Mouse (Mus musculus) yolk sac, embryonic 10.5 days (tissue): ENCODE measurements around the gene Cacna2d2.

Experiments
- DNase-seq: peaks from one replicate; pipeline ENCODE4 v3.0.0-alpha.2; 2017; ENCODE audit warnings: low spot score

The Cacna2d2 gene

DNA sequence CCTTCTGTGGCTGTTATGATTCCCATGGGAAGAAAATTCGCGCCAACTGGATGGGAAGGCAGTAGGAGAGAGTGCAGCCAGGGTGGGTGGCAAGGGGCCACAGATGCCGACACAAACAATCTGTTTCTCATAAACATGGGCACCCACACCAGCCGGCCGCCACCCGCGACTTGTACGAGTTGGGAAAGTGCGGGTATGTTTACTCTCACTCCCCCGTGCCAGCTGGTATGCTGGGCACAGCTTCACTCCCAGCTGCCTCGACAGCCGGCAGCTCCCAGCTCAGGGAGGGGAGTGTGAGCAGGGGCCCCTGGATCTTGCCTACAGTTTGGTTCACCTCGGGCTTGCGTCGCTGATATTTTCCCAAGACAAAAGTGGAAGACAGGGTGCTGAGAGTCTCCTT lies 57.3 kb downstream of the Cacna2d2 start:
- no peak for DNase-seq

GRCm38 (mm10) chr9:107462907-107463306 lies 63.5 kb downstream of the Cacna2d2 start:
- DNase-seq, result no peak

- peak; percentile 58 for DNase-seq
Observed at GRCm38 (mm10) chr9:107463509-107463908, 64.1 kb downstream of the Cacna2d2 start.

DNA sequence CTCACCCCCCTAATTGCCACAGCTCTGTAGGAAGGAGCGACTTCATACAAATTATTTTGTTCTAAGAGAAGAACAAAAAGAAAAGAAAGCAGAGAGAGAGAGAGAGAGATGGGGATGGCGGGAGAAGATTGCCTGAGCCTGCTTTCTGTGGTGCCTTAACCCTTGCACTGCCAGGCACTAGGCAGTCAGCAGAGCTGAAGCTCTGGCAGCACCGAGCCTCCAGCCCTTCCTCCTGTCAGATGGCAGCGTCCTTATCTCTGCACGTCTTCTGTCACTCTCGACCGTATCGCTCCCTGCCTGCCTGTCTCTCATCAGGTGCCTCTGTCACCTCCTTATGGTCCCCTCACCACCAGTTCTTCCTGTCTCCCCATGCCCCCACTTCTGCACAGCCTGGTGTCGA lies 64.7 kb downstream of the Cacna2d2 start:
- DNase-seq, result no peak

- no peak for DNase-seq
Observed at GRCm38 (mm10) chr9:107465657-107466056, 66.2 kb downstream of the Cacna2d2 start.

DNA sequence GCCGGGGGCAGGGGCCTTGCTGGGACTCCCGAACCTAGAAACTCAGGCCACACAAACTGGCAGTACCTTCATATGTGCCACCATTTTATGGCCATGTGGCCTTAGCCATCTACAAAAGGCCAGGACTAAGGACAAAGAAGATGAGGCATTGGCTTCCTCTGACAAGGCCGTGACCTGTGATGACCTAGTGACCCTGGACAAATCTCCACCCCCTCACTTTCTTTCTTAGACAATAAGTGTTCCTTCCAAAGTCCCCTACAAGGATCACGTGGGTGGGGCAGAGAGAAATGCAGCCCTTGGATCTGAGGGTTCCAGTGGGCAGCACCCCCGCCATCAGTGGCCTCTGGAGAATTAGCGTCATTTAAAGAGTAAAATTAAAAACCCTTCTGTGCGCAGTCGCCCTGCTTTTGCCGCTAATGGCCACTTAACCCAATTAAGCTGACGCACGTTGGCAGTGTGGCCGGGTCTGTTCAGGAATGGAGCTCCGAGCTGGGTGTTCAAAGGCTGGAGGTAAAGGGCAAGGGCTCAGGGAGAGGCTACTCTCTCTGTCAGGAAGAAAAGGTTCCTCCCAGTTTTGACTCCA lies 69.9 kb downstream of the Cacna2d2 start:
- DNase-seq, result no peak

DNA sequence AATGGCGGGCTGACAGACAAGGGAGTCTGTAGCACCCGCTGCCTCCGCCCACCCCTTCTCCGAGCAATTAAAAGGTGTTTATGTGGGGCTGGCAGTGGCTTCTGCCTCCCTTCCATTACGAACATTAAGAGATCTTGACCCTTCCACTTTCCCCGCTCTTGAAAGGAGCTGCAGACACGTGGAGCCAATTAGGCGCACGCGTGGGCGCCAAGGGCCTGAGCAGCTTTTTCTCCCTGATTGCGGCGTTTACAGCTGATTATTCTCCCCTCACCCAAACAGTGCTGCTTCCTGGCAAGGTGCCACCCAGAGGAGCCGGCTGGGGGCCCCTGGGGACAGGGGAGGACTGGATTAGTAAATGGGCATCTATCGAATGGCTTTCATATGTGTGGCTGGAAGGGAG lies 71.0 kb downstream of the Cacna2d2 start:
- no peak for DNase-seq

DNA sequence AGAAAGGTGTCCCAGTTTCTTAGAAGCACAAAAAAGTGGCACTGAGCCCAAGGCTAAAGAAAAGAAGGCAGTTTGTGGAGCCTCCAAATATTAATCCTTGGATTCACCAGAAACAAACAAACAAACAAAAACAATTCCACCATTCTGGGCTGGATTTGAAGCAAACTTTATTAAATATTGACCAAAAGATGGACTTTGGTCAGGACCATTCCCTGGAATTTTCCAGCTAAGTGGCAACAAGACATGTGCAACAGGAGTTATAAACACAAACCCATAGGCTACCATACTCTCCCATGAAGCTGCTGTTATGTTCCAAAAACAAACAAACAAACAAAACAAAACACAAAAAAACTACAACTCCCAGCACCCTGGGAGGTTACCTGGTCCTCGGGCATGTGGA lies 74.6 kb downstream of the Cacna2d2 start:
- DNase-seq, result no peak

DNA sequence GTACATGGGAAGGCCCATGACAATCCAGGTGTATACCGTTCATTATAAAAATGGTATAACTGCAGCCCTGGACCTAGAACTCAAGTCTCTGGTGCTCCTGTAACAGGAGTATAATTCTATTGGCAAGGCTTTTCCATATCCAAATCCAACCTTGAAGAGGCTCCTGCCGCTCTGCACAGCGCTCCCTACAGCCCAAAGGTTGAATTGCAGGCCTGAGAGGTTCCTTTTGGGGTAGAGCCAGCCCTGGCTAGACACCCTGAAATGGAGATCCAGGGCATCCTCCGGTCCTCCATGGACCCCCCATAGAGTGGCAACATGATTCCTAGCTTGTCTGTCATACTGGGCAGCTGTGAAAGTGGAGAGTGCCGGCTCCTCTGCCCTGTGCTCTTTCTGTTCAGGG lies 79.6 kb downstream of the Cacna2d2 start:
- no peak for DNase-seq

DNA sequence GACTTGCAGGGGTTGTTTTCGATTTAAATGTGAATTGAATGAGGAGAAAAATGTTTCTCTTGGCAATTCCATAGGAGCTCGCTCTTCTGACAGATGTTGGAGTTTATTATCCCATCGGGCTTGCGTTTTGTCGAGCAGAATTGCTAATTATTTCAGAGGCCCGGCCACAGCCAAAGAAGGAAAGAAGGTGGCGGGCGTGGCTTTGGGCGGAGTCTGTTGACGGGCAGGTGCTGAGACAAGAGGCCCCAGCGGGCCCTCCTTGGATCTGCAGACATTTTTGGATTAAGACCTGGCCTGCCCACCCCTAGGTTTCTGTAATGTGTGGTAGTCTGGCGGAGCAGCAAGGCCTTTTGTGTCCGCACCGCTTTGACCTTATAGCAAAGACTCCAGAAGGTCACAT lies 80.2 kb downstream of the Cacna2d2 start:
- no peak for DNase-seq

- no peak for DNase-seq
Observed at GRCm38 (mm10) chr9:107480477-107481069, 81.2 kb downstream of the Cacna2d2 start.

- no peak for DNase-seq
Observed at GRCm38 (mm10) chr9:107481340-107481739, 81.9 kb downstream of the Cacna2d2 start.

- DNase-seq, result no peak
Observed at GRCm38 (mm10) chr9:107482004-107482403, 82.6 kb downstream of the Cacna2d2 start.

DNA sequence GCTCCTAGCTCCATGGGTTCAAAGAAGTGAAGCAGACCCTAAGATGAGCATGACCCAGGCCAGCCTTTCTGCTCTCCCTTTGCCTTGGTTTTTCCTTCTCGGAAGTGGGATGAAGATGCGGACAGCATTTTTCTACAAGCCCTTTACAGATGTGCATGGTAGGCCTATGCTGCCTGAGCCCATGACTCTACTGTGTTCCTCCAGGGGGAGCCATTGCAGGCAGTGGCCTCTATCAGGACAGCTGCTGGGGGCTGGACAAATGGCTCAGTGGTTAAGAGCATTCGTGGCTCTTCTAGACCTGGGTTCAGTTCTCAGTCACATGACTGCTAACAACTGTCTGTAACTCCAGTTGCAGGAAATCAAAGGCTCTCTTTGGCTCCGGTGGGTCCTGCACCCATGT lies 83.4 kb downstream of the Cacna2d2 start:
- no peak for DNase-seq

DNA sequence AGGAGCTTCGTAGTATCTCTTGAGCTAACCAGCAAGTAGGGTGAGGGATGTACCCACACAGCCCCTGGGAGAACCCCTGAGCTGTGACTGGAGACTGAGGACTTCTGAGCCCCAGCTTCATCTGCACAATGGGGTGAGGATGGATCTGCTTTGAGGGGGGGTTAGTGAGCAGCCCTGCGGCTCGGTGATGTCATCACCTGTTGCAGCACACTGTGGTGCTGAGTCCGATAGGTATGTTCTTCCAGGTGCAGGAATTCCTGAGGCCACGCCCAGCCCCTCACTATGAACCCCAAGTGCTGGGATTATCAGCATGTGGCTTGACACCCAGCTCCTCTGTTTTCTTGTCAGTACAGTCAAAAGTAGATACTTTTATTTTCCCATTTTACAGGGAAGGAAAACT lies 84.3 kb downstream of the Cacna2d2 start:
- DNase-seq, result no peak

- DNase-seq, result no peak
Observed at GRCm38 (mm10) chr9:107484302-107484701, 84.9 kb downstream of the Cacna2d2 start.

- DNase-seq, result no peak
Observed at GRCm38 (mm10) chr9:107484766-107485165, 85.4 kb downstream of the Cacna2d2 start.

GRCm38 (mm10) chr9:107486086-107486485 lies 86.7 kb downstream of the Cacna2d2 start:
- no peak for DNase-seq

DNA sequence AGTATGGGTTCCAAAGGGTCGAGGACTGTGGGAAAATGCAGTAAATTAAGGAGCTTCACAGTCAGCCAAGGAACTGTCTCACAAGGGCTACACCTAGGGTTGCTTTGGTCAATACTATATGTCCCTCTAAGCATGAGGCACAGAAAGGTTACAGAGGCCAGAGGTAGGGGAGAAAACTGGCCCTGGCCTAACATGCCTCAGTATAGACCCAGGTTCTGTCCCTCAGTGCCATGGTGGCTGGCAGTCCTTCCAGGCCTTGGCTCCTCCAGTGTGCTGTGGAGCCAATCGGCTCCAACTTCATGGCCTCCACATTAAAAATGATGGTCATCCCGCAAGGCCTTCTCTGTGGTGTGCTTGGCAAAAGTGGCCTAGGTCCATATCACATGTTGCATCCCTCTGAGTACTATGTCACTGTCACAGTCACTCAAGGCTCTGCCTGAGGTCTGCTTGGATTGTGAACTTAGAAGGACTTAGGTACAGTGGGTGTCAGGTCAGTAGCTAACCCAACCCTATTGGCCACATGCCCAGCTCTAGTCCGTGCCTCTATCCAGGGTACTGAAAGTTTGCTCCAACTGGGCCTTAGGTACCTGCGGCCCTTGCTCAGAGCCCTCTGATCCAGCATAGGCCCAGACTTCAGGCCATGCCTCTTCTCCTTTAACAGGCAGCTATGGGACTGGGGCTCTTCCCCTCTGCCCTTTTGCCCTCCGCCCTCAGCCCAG lies 87.3 kb downstream of the Cacna2d2 start:
- peak; percentile 27 for DNase-seq

GRCm38 (mm10) chr9:107490146-107490545 lies 90.7 kb downstream of the Cacna2d2 start:
- DNase-seq, result no peak

DNA sequence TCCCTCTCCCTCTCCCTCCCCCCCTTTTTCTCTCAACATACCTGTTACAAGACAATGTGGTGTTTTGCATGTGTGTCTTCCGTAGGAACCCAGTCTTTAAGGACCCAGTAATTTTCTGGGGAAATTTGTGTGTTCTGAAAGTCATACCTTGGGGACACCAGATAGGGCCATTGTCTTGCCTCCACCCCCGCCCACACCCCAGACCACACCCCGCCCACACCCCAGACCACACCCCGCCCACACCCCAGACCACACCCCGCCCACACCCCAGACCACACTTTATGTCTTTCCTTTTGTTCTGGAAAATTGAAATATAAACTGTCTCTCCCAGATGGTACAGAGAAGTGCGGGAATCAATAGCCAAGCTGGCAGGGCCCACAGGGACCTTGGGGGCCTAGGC lies 91.2 kb downstream of the Cacna2d2 start:
- DNase-seq, result no peak

- DNase-seq, result no peak
Observed at GRCm38 (mm10) chr9:107493511-107493910, 94.1 kb downstream of the Cacna2d2 start.

DNA sequence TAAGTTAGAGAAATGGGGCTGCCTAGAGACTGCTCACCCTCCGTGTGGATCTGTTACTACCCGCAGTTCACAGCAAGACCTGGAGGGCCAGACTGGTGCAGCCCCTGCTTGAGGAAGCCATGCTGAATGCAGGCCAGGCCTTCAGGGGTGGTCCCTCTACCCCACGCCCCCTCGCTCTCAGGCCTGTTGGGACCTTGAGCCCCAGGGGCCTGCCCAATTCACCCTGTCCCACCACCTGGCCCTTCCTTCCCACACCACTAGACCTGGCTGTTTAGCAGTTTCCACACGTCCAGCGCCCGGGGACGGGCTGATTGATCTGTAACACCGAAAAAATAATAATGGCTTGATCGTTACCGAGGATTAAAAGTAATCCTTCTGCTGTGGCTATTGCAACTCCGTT lies 94.8 kb downstream of the Cacna2d2 start:
- no peak for DNase-seq

GRCm38 (mm10) chr9:107496359-107496758 lies 96.9 kb downstream of the Cacna2d2 start:
- no peak for DNase-seq
